Mouse (Mus musculus) limb, embryonic 14.5 days (tissue): ENCODE measurements around the gene Arhgap17. TPM values are rescaled to one million over a fixed set of nuclear protein-coding genes. Genes with fewer than 3 reads are reported as not detected.

ENCODE experiments used
- ATAC-seq: fragments of 200-750 bp; cut with Nextera tagmentation; 2 replicates; pipeline ENCODE4 v1.8.0; 2017; ENCODE audit warnings: low read depth, moderate number of reproducible peaks, moderate TSS enrichment; ENCODE audit not compliant: low FRiP score
- DNase-seq: peaks from one replicate; pipeline ENCODE4 v3.0.0-alpha.2; 2015; ENCODE audit warnings: low spot score
- H3K27ac ChIP-seq: fragments of 300-500 bp; sonication (generic); replicated peaks from 2 replicates; pipeline ENCODE4 v1.5.1; 2014; ENCODE audit warnings: low read depth, mild to moderate bottlenecking, low read length, moderate library complexity, mixed read lengths
- H3K27me3 ChIP-seq: fragments of 300-500 bp; sonication (generic); 2 replicates; pipeline ENCODE4 v1.6.1; 2014; ENCODE audit warnings: low read length, mixed read lengths; ENCODE audit not compliant: control insufficient read depth, insufficient read depth
- H3K36me3 ChIP-seq: fragments of 300-500 bp; sonication (generic); 2 replicates; pipeline ENCODE4 v1.6.1; 2014; ENCODE audit warnings: mild to moderate bottlenecking, low read length, moderate library complexity, mixed read lengths; ENCODE audit not compliant: control insufficient read depth, insufficient read depth
- H3K4me1 ChIP-seq: fragments of 300-500 bp; sonication (generic); 2 replicates; pipeline ENCODE4 v1.6.1; 2014; ENCODE audit warnings: antibody characterized with exemption, low read length, mixed read lengths; ENCODE audit not compliant: control insufficient read depth, insufficient read depth
- H3K4me2 ChIP-seq: fragments of 300-500 bp; sonication (generic); replicated peaks from 2 replicates; pipeline ENCODE4 v1.6.1; 2014; ENCODE audit warnings: low read depth, mild to moderate bottlenecking, low read length, moderate library complexity; ENCODE audit not compliant: severe bottlenecking
- H3K4me3 ChIP-seq: fragments of 300-500 bp; sonication (generic); replicated peaks from 2 replicates; pipeline ENCODE4 v1.5.1; 2014; ENCODE audit warnings: low read length
- H3K9ac ChIP-seq: fragments of 300-500 bp; sonication (generic); 2 replicates; pipeline ENCODE4 v1.6.1; 2014; ENCODE audit warnings: mild to moderate bottlenecking, low read depth, low read length, moderate library complexity; ENCODE audit not compliant: severe bottlenecking
- H3K9me3 ChIP-seq: fragments of 300-500 bp; sonication (generic); 2 replicates; pipeline ENCODE4 v1.6.1; 2016; ENCODE audit warnings: low read length; ENCODE audit not compliant: control insufficient read depth
- POLR2A ChIP-seq: fragments of 200-500 bp; IDR thresholded peaks from 2 replicates; pipeline ENCODE4 v1.8.0; 2012; ENCODE audit warnings: inconsistent platforms, mild to moderate bottlenecking, moderate library complexity, borderline replicate concordance; ENCODE audit not compliant: insufficient read depth, insufficient read length; ENCODE audit errors: extremely low read depth
- WGBS: fragments of 180-500 bp; shearing (Covaris S2); extraction: QIAGEN DNeasy Blood & Tissue Kit; methylation state at CpG from one replicate; pipeline ENCODE4 v1.1.7; 2014; 5-methylcytosine and 5-hydroxymethylcytosine counted together
- polyA plus RNA-seq, 2 experiments: library from polyadenylated mRNA; depleted of rRNA in 1 of 2; stranded (reverse) in 1 of 2; unstranded in 1 of 2; fragments of >200 nt; fragmentation: Nextera tagmentation in 1 of 2; extraction: Ambion mirVana in 1 of 2; gene quantifications; 2 replicates each; pipeline versions ENCODE4 v1.2.1 to v1.2.3; 2012 to 2014

Gene Arhgap17
- polyA plus RNA-seq, 2 experiments = 26.1 to 39.5 TPM

- 55% methylated on average over 2 of the region's 2 CpGs for WGBS
- peaks cover 5% of the 10 kb centered on the region; the same call in 1 of the 2 replicates for H3K4me1 ChIP-seq
- no peaks in the 10 kb centered on the region for H3K36me3 ChIP-seq
- ATAC-seq (no peak), DNase-seq (no peak)
- H3K4me2 ChIP-seq = no peak overlapping the region
- no peak for TF ChIP-seq POLR2A
- H3K27ac ChIP-seq = no peak overlapping the region
- H3K9me3 ChIP-seq = no peaks in the 10 kb centered on the region
- no peak overlapping the region for H3K9ac ChIP-seq
- H3K4me3 ChIP-seq = no peak overlapping the region
- H3K27me3 ChIP-seq = no peaks in the 10 kb centered on the region
Observed at GRCm38 (mm10) chr7:123350243-123350642, 19.5 kb downstream of the Arhgap17 start.

DNA sequence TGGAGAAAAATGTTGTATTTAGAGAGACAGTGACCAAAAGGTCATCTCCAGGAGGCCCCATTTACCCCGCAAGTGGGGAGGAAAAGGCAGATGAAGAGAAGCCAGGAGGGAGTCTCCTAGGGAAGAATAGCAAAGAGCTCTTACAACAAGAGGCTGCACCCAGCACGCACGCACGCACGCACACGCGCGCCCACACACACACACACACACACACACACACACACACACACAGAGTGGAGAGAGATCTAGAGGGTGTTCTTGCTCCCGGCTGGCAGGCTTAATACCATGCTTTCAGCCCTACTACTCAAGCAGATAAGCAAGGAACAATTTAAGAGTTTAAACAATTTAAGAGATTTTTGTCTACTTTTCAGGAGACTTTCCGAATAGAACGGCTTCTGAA is 19.9 kb downstream of the Arhgap17 start:
- 86% methylated on average over 11 of the region's 11 CpGs for WGBS
- H3K9ac ChIP-seq = no peak overlapping the region
- no peak for TF ChIP-seq POLR2A
- H3K4me1 ChIP-seq = peaks cover 5% of the 10 kb centered on the region; the same call in 1 of the 2 replicates
- no peak overlapping the region for H3K27ac ChIP-seq
- no peak overlapping the region for H3K4me3 ChIP-seq
- DNase-seq (no peak), ATAC-seq (no peak)
- H3K4me2 ChIP-seq = no peak overlapping the region
- no peaks in the 10 kb centered on the region for H3K27me3 ChIP-seq
- no peaks in the 10 kb centered on the region for H3K9me3 ChIP-seq
- H3K36me3 ChIP-seq = no peaks in the 10 kb centered on the region

DNA sequence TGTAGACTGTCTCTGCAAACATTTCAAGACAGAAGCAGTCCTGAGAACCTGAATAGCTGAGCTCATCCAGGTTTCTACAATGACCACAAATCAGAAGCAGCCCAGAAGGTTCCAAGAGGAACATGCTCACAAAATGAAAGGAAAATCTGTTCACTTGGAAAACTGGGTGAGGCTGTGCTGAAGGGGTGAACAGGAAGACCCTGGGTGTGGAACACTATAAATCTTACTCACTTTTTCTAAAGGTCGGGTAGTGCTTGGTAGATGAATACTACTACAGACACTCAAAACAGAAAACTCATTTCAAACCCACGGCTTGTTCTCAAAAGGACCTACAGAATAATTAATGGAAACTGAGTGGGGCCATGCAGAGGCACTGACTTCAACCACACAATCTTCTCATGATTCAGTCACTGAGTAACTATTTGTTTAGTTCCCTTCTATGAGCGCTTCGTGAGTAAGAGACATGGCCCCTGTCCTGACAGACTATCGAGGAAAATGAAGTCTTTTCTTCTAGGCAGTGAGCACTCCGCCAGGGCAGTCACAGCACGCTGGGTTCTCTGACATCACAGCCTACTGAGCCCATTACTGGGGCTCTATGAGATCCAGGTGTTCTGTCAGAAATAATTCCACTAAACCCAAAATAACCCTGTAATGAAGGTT is 23.0 kb downstream of the Arhgap17 start:
- ATAC-seq (no peak), DNase-seq (no peak)
- Histone ChIP-seq H3K4me2 (no peak overlapping the region), H3K27me3 (no peaks in the 10 kb centered on the region), H3K9me3 (no peaks in the 10 kb centered on the region), H3K9ac (no peak overlapping the region), H3K36me3 (no peaks in the 10 kb centered on the region), H3K4me1 (peaks cover 5% of the 10 kb centered on the region; the same call in 1 of the 2 replicates), H3K27ac (no peak overlapping the region), H3K4me3 (no peak overlapping the region)
- WGBS = 72% methylated on average over 7 of the region's 7 CpGs
- no peak for TF ChIP-seq POLR2A

- DNase-seq (no peak), ATAC-seq (no peak)
- peaks cover 8% of the 10 kb centered on the region; the same call in 1 of the 2 replicates for H3K4me1 ChIP-seq
- 45% methylated on average over 3 of the region's 3 CpGs for WGBS
- no peak for TF ChIP-seq POLR2A
- no peak overlapping the region for H3K4me3 ChIP-seq
- H3K27ac ChIP-seq = no peak overlapping the region
- H3K9me3 ChIP-seq = no peaks in the 10 kb centered on the region
- no peak overlapping the region for H3K9ac ChIP-seq
- no peaks in the 10 kb centered on the region for H3K27me3 ChIP-seq
- no peak overlapping the region for H3K4me2 ChIP-seq
- H3K36me3 ChIP-seq = no peaks in the 10 kb centered on the region
Observed at GRCm38 (mm10) chr7:123345041-123345544, 24.6 kb downstream of the Arhgap17 start.

DNA sequence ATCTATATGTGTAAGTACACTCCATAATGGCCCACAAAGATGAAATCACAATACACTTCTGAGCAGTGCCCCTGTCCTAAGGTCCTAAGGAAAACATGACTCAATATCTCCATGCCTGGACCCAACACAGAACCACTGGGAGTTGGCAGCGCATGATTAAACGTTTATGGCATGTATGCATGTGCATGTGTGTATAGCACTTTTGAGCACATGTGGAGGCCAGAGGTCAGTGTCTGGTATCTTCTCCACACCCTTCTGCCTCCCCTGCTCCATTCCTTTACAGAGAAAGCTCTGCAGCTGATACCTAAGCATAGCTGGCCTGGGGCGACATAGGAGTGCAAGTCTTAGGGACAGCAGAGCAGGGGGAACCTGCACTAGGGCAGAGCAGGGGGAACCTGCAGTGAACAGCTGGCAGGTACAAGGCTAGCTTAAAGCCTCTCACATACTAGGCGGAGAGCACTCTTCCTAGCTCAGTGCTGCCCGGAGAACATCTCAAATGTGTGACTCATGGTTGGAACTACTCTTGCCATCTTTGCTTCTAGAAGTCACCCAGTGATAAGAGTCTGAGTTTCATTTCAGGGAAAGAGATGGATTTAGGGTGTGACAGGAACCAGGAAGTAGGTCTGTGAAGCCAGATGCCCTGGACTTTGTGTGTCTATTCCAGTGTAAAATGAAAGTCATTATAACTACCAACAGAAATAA is 25.5 kb downstream of the Arhgap17 start:
- TF ChIP-seq POLR2A = no peak
- Histone ChIP-seq H3K4me3 (no peak overlapping the region), H3K9me3 (no peaks in the 10 kb centered on the region), H3K27me3 (no peaks in the 10 kb centered on the region), H3K27ac (no peak overlapping the region), H3K36me3 (no peaks in the 10 kb centered on the region), H3K9ac (no peak overlapping the region), H3K4me1 (peaks cover 8% of the 10 kb centered on the region; the same call in 1 of the 2 replicates), H3K4me2 (no peak overlapping the region)
- ATAC-seq (no peak), DNase-seq (no peak)
- 92% methylated on average over 5 of the region's 5 CpGs for WGBS
